Mouse (Mus musculus) embryonic facial prominence, embryonic 15.5 days (tissue): Measurements from ENCODE around the gene Ctrl. TPM values are rescaled to one million over a fixed set of nuclear protein-coding genes. Genes with fewer than 3 reads are reported as not detected.

ENCODE experiments used
- ATAC-seq: fragments of 200-750 bp; cut with Nextera tagmentation; 2 replicates; pipeline ENCODE4 v1.8.0; 2017; ENCODE audit warnings: low read depth, moderate TSS enrichment; ENCODE audit not compliant: insufficient number of reproducible peaks, low FRiP score, low TSS enrichment
- H3K27ac ChIP-seq: fragments of 300-500 bp; sonication (generic); replicated peaks from 2 replicates; pipeline ENCODE4 v1.5.1; 2015; ENCODE audit warnings: mild to moderate bottlenecking, inconsistent platforms
- H3K27me3 ChIP-seq: fragments of 300-500 bp; sonication (generic); 2 replicates; pipeline ENCODE4 v1.6.1; 2015; ENCODE audit warnings: inconsistent platforms
- H3K36me3 ChIP-seq: fragments of 300-500 bp; sonication (generic); 2 replicates; pipeline ENCODE4 v1.6.1; 2015; ENCODE audit warnings: mild to moderate bottlenecking, inconsistent platforms
- H3K4me1 ChIP-seq: fragments of 300-500 bp; sonication (generic); 2 replicates; pipeline ENCODE4 v1.6.1; 2015; ENCODE audit warnings: inconsistent platforms
- H3K4me2 ChIP-seq: fragments of 300-500 bp; sonication (generic); replicated peaks from 2 replicates; pipeline ENCODE4 v1.6.1; 2015; ENCODE audit warnings: mild to moderate bottlenecking, inconsistent platforms
- H3K4me3 ChIP-seq: fragments of 300-500 bp; sonication (generic); replicated peaks from 2 replicates; pipeline ENCODE4 v1.5.1; 2015; ENCODE audit warnings: mild to moderate bottlenecking, inconsistent platforms
- H3K9ac ChIP-seq: fragments of 300-500 bp; sonication (generic); 2 replicates; pipeline ENCODE4 v1.6.1; 2015; ENCODE audit warnings: inconsistent platforms
- H3K9me3 ChIP-seq: fragments of 300-500 bp; sonication (generic); replicated peaks from 2 replicates; pipeline ENCODE4 v1.6.1; 2016; ENCODE audit warnings: inconsistent platforms
- WGBS: fragments of 180-500 bp; shearing (Covaris S2); methylation state at CpG from one replicate; pipeline ENCODE4 v1.1.7; 2015; 5-methylcytosine and 5-hydroxymethylcytosine counted together
- microRNA-seq: library from miRNA; unstranded; fragments of <30 nt; microRNA quantifications from one replicate; pipeline ENCODE4, GENCODE M21; 2016; ENCODE audit warnings: borderline number of aligned reads
- polyA plus RNA-seq: library from polyadenylated mRNA; unstranded; fragments of >200 nt; fragmentation: Nextera tagmentation; extraction: Ambion mirVana; gene quantifications from 2 replicates; pipeline ENCODE4 v1.2.1, GENCODE M21; 2015

Gene Ctrl
- polyA plus RNA-seq, 1 experiment from 2014 or later, result 1.4 TPM

DNA sequence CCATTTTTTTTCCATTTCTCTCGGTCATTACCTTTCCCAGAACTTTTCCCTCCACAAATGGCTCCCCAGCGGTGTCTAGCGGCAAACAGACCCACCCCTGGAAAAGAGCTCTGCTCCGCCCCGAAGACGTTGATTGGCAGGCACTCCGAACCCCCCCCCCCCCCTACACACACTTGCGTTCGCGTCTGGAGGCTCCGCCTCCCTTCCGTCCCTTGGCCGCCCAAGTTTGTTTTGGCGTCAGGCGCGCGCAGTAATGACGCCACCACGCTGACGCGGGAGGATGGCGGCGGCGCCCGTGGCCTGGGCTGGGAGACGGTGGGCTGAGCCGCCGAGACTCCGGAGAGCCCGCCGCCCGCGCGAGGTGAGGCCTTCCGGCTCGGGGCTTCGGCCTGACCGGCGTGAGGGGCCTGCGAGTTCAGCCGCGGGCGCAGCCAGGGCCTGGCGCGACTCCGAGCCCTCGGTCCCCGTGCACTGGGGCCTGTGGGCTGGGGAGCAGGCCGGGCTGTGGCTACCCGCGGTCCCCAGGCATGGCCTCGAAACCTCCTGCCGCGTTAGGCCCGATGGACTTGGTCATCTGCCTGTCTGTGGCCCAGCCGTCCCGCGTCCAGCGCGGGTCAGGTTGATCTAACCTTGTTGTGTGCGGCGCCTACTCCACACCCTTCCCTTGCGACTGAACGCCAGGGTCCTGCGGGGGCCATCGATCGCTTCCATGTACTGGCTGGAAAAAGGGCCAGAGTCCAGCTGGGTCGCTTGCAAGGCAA lies 33.3 kb downstream of the Ctrl start, which contains the start of gene Pskh1:
Gene Pskh1 (plus strand): TSS at position 262 of the 761 bp plus-strand sequence.
- peak; percentile 93 for ATAC-seq
- Histone ChIP-seq H3K9me3 (no peaks in the 10 kb centered on the region), H3K27ac (peak within 1 kb of the TSS; percentile 91), H3K36me3 (no peaks in the 10 kb centered on the region), H3K27me3 (no peaks in the 10 kb centered on the region), H3K4me2 (peak within 1 kb of the TSS; percentile 75), H3K4me1 (peaks cover 10% of the 10 kb centered on the region; the same call in 1 of the 2 replicates), H3K4me3 (peak within 1 kb of the TSS; percentile 93), H3K9ac (peak within 1 kb of the TSS; percentile 100)
- WGBS, result under 1% methylated on average over 68 of the region's 68 CpGs

DNA sequence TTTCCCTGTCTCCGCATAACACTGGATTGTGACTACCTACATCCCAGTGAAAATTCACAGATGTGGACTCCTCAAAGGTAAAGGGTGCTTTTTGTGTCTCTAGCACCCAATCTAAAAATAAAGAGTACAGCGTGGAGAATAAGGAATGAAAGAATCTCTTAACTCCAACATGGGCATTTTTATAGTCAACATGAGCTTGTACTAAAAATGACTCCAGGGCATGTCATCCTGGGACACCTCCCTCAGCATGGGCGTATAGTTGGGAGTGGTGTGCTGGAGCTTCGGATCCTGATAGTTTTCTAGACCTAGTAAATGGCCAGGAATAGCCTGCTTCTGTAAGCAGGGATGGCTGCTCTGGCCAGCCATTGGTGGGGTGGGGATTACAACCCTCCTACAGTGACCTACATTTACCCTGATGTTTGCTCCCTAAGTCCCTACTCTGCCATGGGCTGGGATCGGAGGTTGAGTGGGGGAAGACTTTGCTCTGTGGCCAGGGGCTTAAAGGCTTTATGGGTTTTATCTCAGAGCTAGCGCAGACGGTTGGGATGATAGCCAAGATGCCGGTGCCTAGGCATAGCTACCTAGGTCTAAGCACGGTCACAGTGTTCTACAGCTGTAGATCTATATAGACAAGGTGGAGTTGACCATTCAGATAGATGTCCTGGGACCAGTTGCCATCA lies 35.7 kb downstream of the Ctrl start:
- no peak overlapping the region for H3K4me3 ChIP-seq
- no peaks in the 10 kb centered on the region for H3K27me3 ChIP-seq
- H3K9me3 ChIP-seq, result no peaks in the 10 kb centered on the region
- H3K4me1 ChIP-seq, result peaks cover 16% of the 10 kb centered on the region
- no peak overlapping the region for H3K27ac ChIP-seq
- H3K9ac ChIP-seq, result no peak overlapping the region
- H3K4me2 ChIP-seq, result no peak overlapping the region
- 73% methylated on average over 9 of the region's 9 CpGs for WGBS
- no peak for ATAC-seq
- peaks cover 14% of the 10 kb centered on the region for H3K36me3 ChIP-seq

DNA sequence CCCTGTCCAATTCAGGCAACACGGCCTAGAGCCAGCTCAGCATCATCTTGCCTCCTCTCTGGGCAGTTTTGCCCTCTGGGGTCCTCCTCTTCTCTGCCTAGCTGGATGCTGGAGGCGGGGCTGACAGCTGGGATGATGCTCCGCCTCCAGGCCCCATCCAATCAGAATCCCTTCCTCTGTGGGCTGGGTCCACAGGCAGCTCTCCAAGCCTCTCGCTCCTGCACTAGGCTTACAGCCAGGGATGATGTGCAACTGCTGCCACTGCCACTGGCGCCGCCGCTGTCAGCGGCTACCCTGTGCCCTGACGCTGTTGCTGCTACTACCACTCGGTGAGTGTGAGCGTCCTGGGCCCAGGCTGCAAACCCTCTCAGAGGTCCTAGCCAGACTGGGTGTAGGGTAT lies 40.3 kb downstream of the Ctrl start, which contains the start of gene Nrn1l:
Gene Nrn1l (plus strand): TSS at position 229 of the 400 bp plus-strand sequence.
- Histone ChIP-seq H3K4me2 (no peak within 1 kb of the TSS), H3K27ac (no peak within 1 kb of the TSS), H3K4me3 (no peak within 1 kb of the TSS), H3K9me3 (no peaks in the 10 kb centered on the region), H3K27me3 (no peaks in the 10 kb centered on the region), H3K36me3 (peaks cover 60% of the 10 kb centered on the region), H3K9ac (no peak within 1 kb of the TSS), H3K4me1 (peaks cover 6% of the 10 kb centered on the region)
- WGBS, result 6% methylated on average over 11 of the region's 11 CpGs
- ATAC-seq, result peak; percentile 84

DNA sequence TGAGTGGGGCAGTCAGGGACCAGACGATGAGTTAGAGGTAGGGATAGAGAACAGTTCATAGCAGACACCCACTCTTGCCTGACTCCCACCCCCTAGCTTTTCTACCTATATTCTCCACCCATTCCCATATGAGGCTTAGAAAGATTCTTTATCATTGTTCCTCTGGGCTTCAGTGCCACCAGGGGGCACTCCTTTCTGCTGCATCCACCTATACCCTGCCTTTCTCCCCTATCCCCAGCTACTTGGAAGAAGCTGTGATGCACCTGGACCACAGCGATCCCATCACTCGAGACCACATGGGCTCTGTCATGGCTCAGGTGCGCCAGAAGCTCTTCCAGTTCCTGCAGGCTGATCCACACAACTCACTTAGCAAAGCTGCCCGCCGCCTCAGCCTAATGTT lies 41.2 kb downstream of the Ctrl start:
- H3K4me3 ChIP-seq, result no peak overlapping the region
- no peaks in the 10 kb centered on the region for H3K27me3 ChIP-seq
- H3K4me2 ChIP-seq, result no peak overlapping the region
- H3K36me3 ChIP-seq, result peaks cover 69% of the 10 kb centered on the region
- H3K9me3 ChIP-seq, result no peaks in the 10 kb centered on the region
- ATAC-seq, result no peak
- 82% methylated on average over 6 of the region's 6 CpGs for WGBS
- H3K4me1 ChIP-seq, result peaks cover 6% of the 10 kb centered on the region
- no peak overlapping the region for H3K9ac ChIP-seq
- H3K27ac ChIP-seq, result no peak overlapping the region

DNA sequence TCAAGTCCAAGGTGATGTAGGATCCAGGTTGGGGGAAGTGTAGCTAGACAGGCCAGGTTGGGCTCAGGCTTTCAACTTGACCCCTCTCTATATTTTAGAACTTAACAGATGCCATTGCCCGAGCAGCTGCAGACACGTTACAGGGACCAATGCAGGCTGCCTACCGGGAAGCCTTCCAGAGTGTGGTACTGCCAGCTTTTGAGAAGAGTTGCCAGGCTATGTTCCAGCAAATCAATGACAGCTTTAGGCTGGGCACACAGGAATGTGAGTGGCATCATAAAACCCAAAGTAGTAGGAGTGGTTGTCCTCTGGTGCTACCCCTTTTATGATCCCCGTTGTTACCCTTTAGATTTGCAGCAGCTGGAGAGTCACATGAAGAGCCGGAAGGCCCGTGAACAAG lies 42.8 kb downstream of the Ctrl start:
- Histone ChIP-seq H3K27me3 (no peaks in the 10 kb centered on the region), H3K27ac (no peak overlapping the region), H3K36me3 (peaks cover 84% of the 10 kb centered on the region), H3K9ac (no peak overlapping the region), H3K9me3 (no peaks in the 10 kb centered on the region), H3K4me3 (no peak overlapping the region), H3K4me2 (no peak overlapping the region), H3K4me1 (peaks cover 6% of the 10 kb centered on the region)
- ATAC-seq, result no peak
- 85% methylated on average over 6 of the region's 6 CpGs for WGBS

DNA sequence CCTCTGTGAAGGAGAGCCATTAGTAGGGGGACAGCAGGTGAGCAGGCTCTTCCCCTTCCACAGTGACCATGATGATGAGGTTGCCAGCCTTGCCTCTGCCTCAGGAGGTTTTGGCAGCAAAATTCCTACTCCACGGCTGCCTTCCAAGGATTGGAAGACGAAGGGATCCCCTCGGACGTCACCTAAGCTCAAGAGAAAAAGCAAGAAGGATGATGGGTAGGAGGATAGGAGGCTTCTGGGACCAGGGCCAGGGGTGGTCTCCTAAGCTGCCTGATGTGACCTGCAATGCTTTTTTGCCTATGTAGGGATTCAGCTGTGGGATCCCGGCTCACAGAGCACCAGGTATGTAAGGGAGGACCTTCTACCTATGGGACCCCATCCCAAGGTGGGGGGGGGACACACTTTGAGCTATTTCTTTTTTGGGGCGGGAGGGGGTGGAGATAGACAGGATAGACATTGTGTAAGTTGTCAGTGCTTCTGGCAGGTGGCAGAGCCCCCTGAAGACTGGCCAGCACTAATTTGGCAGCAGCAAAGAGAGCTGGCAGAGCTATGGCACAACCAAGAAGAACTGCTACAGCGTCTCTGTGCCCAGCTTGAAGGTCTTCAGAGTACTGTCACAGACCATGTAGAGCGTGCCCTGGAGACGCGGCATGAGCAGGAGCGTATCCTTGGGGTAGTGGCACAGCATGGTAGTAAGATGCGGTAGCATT lies 43.8 kb downstream of the Ctrl start:
- ATAC-seq, result no peak

More for the DNA sequence above, 43.8 kb downstream of the Ctrl start:
- Histone ChIP-seq H3K9ac (no peak overlapping the region), H3K36me3 (peaks cover 91% of the 10 kb centered on the region), H3K27ac (no peak overlapping the region), H3K4me1 (peaks cover 6% of the 10 kb centered on the region), H3K4me3 (no peak overlapping the region), H3K9me3 (no peaks in the 10 kb centered on the region), H3K27me3 (no peaks in the 10 kb centered on the region), H3K4me2 (no peak overlapping the region)
- 91% methylated on average over 12 of the region's 12 CpGs for WGBS

Small RNAs within 50 kb of the gene (microRNA-seq; reads per million reads assigned to microRNA genes)
- not detected for gene Mir7074

Other genes with a start within 250 kb of the Ctrl start
- gene Carmil2, start 247.6 kb downstream of the Ctrl start, polyA plus RNA-seq, result 0.77 and 1.0 TPM in 2 replicates
- gene Acd, start 232.8 kb downstream of the Ctrl start, polyA plus RNA-seq, result 65.0 and 73.3 TPM in 2 replicates
- 17.5 and 20.4 TPM in 2 replicates for gene Pard6a, start 232.7 kb downstream of the Ctrl start, polyA plus RNA-seq
- 0.20 and 0.37 TPM in 2 replicates for gene 4933405L10Rik, start 226.2 kb downstream of the Ctrl start, polyA plus RNA-seq
- gene Enkd1, start 225.7 kb downstream of the Ctrl start, polyA plus RNA-seq, result 25.7 and 33.4 TPM in 2 replicates
- 21.9 and 23.1 TPM in 2 replicates for gene Gfod2, start 175.2 kb downstream of the Ctrl start, polyA plus RNA-seq
- 12.5 and 12.9 TPM in 2 replicates for gene Ranbp10, start 106.5 kb downstream of the Ctrl start, polyA plus RNA-seq
- 3.5 and 7.2 TPM in 2 replicates for gene Tsnaxip1, start 106.1 kb downstream of the Ctrl start, polyA plus RNA-seq
- 44.9 and 46.9 TPM in 2 replicates for gene Cenpt, start 80.6 kb downstream of the Ctrl start, polyA plus RNA-seq
- gene Thap11, start 78.7 kb downstream of the Ctrl start, polyA plus RNA-seq, result 73.2 and 75.8 TPM in 2 replicates
- 150 and 188 TPM in 2 replicates for gene Nutf2, start 73.3 kb downstream of the Ctrl start, polyA plus RNA-seq
- 48.9 and 56.3 TPM in 2 replicates for gene Edc4, start 53.0 kb downstream of the Ctrl start, polyA plus RNA-seq
- gene Nrn1l, start 40.3 kb downstream of the Ctrl start, polyA plus RNA-seq, result 1.7 and 1.8 TPM in 2 replicates
- 35.8 and 40.2 TPM in 2 replicates for gene Pskh1, start 33.4 kb downstream of the Ctrl start, polyA plus RNA-seq
- gene Psmb10, start 4.6 kb upstream of the Ctrl start, polyA plus RNA-seq, result 31.0 and 33.8 TPM in 2 replicates
- 2.8 and 3.3 TPM in 2 replicates for gene Lcat, start 9.5 kb upstream of the Ctrl start, polyA plus RNA-seq
- gene Slc12a4, start 32.2 kb upstream of the Ctrl start, polyA plus RNA-seq, result 57.6 and 60.4 TPM in 2 replicates
- not detected in 2 replicates for gene Dpep3, start 45.6 kb upstream of the Ctrl start, polyA plus RNA-seq
- 22.9 and 26.0 TPM in 2 replicates for gene Dus2, start 57.5 kb upstream of the Ctrl start, polyA plus RNA-seq
- gene Dpep2nb, start 72.1 kb upstream of the Ctrl start, polyA plus RNA-seq, result 0.16 TPM in 1 of 2 replicates, not detected in the other
- gene Ddx28, start 78.0 kb upstream of the Ctrl start, polyA plus RNA-seq, result 17.2 and 17.5 TPM in 2 replicates
- gene Nfatc3, start 125.0 kb upstream of the Ctrl start, polyA plus RNA-seq, result 6.9 and 7.5 TPM in 2 replicates
- gene Esrp2, start 203.1 kb upstream of the Ctrl start, polyA plus RNA-seq, result 43.5 and 55.4 TPM in 2 replicates
- 17.3 and 18.6 TPM in 2 replicates for gene Pla2g15, start 216.5 kb upstream of the Ctrl start, polyA plus RNA-seq
- 44.0 and 49.2 TPM in 2 replicates for gene Slc7a6, start 235.0 kb upstream of the Ctrl start, polyA plus RNA-seq